Mouse (Mus musculus) olfactory bulb, adult 2 months (tissue): ENCODE measurements around the gene Pskh1. TPM values are rescaled to one million over a fixed set of nuclear protein-coding genes. Genes with fewer than 3 reads are reported as not detected.

Source experiments
- H3K27ac ChIP-seq: fragments of 200-500 bp; 2 replicates; pipeline ENCODE4 v1.5.1; 2012; ENCODE audit warnings: low read depth, low read length; ENCODE audit not compliant: insufficient read depth
- H3K4me1 ChIP-seq: fragments of 200-500 bp; 2 replicates; pipeline ENCODE4 v1.6.1; 2012; ENCODE audit warnings: low read length; ENCODE audit not compliant: control insufficient read depth, insufficient read depth
- H3K4me3 ChIP-seq: fragments of 200-500 bp; 2 replicates; pipeline ENCODE4 v1.5.1; 2012; ENCODE audit warnings: mild to moderate bottlenecking, low read depth, low read length, moderate library complexity; ENCODE audit not compliant: insufficient read depth
- CTCF ChIP-seq: fragments of 200-500 bp; IDR thresholded peaks from 2 replicates; pipeline ENCODE4 v1.5.1; 2012; ENCODE audit warnings: low read depth, mild to moderate bottlenecking, low read length, moderate library complexity; ENCODE audit not compliant: insufficient read depth
- POLR2A ChIP-seq: fragments of 200-500 bp; IDR thresholded peaks from 2 replicates; pipeline ENCODE4 v1.6.1; 2012; ENCODE audit warnings: mild to moderate bottlenecking, low read depth, low read length, moderate library complexity; ENCODE audit not compliant: insufficient read depth
- WGBS: fragments of 180-500 bp; shearing (Covaris S2); methylation state at CpG from one replicate; pipeline ENCODE4 v1.1.7; 2018; 5-methylcytosine and 5-hydroxymethylcytosine counted together
- polyA plus RNA-seq: library from polyadenylated mRNA; stranded (reverse); fragments of >200 nt; gene quantifications from 2 replicates; pipeline ENCODE4 v1.2.4, GENCODE M21; 2012; ENCODE audit warnings: low replicate concordance; ENCODE audit not compliant: missing spikeins, insufficient read depth, insufficient read length

The Pskh1 gene
- polyA plus RNA-seq, 1 experiment, result not detected

DNA sequence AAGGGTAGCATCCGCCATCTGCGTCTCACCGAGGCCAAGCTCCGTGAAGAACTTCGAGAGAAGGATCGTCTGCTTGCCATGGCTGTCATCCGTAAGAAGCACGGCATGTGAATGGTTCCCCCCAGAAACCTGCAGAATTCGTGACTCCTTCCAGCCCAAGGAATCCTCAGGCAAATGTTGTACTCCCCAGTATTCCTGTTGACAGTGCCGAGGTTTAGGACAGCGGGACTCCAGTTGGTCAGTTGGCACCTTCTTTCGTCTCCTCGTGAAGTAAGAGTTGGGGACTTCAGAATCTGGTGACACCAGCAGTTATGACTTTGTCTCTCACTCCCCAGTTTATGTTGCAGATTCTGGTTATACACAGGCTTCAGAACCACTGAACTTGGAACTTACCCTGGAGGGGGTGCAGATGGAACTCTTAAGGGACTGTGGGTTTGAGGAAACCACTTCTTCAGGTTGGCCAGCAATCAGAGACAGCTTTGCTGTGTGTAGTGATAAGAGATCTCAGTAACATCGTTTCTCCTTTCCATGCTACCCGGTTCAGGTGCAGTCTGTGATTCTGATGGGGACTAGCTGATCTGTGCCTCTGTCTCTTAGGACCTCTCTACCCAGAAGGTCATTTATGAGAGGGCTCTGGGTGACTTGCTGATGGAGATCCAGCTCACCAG is 43.9 kb upstream of the Pskh1 start:
- H3K27ac ChIP-seq, result peak overlapping the region; percentile 98
- whole genome bisulfite sequencing, result 11% methylated on average over 15 of the region's 15 CpGs
- peaks cover 9% of the 10 kb centered on the region for H3K4me1 ChIP-seq
- no peak for TF ChIP-seq POLR2A
- TF ChIP-seq CTCF, result no peak
- peak overlapping the region; percentile 67 for H3K4me3 ChIP-seq

GRCm38 (mm10) chr8:105858495-105858894 is 41.7 kb upstream of the Pskh1 start:
- no peak for TF ChIP-seq POLR2A
- no peak for TF ChIP-seq CTCF
- WGBS, result 84% methylated on average over 5 of the region's 5 CpGs
- H3K4me1 ChIP-seq, result peaks cover 9% of the 10 kb centered on the region
- H3K27ac ChIP-seq, result no peak overlapping the region
- H3K4me3 ChIP-seq, result no peak overlapping the region

DNA sequence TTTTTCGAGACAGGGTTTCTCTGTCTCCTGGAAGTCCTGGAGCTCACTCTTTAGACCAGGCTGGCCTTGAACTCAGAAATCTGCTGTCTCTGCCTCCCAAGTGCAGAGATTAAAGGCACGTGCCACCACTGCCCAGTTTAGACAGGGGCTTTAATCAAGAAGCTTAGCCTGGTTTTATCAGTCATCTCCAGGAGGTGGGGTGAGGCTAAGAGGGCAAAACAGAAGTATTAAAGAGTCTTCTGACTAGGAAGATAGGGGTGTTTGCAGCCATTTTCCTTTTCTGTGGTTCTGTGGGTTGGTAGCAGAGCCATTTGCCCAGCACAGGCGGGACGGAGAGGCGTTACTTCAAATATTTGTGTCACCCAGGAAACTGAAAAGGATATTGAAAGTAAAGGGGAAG is 40.9 kb upstream of the Pskh1 start:
- Histone ChIP-seq H3K4me3 (no peak overlapping the region), H3K4me1 (peaks cover 8% of the 10 kb centered on the region)

GRCm38 (mm10) chr8:105860143-105860981 is 39.9 kb upstream of the Pskh1 start, which contains the start of gene Nutf2:
Nutf2 (plus strand) TSS chr8:105860580.
- under 1% methylated on average over 59 of the region's 59 CpGs for WGBS
- H3K27ac ChIP-seq, result peak within 1 kb of the TSS; percentile 56
- peak within 1 kb of the TSS; percentile 83 for H3K4me3 ChIP-seq
- peaks cover 7% of the 10 kb centered on the region for H3K4me1 ChIP-seq
- peak; percentile 56; the same call in 1 of the 2 replicates for TF ChIP-seq POLR2A
- no peak for TF ChIP-seq CTCF

More for the DNA sequence above, 40.9 kb upstream of the Pskh1 start:
- no peak overlapping the region for H3K27ac ChIP-seq
- 72% methylated on average over 5 of the region's 5 CpGs for WGBS
- TF ChIP-seq POLR2A, result no peak
- TF ChIP-seq CTCF, result no peak

DNA sequence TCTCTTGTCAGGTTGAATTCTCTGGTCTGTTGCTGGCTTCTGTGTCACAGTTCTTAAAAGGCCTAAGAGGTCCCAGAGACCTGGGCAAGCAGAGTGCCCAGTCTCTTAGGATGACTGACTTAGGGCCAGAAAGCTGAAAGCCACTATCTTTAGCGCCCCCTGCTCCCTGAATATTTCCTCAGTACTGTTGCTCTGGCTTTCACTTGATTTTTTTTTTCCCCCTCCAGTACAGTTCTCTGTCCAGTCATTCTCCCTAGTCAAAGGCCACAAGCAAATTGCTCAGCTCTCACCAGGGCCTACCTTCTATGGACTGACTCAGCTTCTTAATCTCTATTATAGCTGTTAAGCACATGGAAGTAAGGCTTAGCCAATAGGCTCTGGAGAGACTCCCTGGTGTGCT is 38.3 kb upstream of the Pskh1 start:
- Histone ChIP-seq H3K4me3 (no peak overlapping the region), H3K27ac (no peak overlapping the region), H3K4me1 (peaks cover 3% of the 10 kb centered on the region; the same call in 1 of the 2 replicates)
- TF ChIP-seq POLR2A, result no peak
- no peak for TF ChIP-seq CTCF
- 6% methylated on average over 1 of the region's 1 CpGs for WGBS

DNA sequence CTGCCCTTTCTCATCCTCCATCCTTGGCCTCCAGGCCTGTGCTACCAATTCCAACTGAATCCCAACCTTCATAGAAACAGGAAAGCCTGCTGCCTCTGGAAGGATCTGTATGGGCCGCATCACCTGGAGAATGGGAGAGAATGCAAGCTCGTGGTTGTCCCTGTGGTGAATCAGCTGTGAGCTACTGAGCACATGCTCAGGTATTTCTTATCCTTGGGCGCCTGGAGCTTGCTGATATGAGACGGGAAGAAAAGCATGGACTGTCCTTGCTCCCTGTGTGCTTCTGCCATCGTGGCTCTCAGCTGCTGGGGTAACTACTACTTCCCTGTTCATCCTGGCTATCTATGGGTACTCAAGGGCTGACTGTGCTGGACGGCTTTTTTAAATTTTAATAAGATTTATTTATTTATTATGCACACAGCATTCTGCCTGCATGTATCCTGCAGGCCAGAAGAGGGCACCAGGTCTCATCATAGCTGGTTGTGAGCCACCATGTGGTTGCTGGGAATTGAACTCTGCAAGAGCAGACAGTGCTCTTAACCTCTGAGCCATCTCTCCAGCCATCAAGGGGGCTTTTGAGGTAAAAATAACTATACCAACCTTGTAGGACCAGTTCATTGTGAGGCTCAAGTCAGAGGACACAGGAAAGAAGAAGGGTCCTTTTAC is 33.7 kb upstream of the Pskh1 start:
- no peak overlapping the region for H3K27ac ChIP-seq
- H3K4me1 ChIP-seq, result no peaks in the 10 kb centered on the region
- TF ChIP-seq POLR2A (no peak), CTCF (no peak)
- no peak overlapping the region for H3K4me3 ChIP-seq
- 90% methylated on average over 6 of the region's 6 CpGs for WGBS

GRCm38 (mm10) chr8:105874301-105874700 is 25.9 kb upstream of the Pskh1 start:
- Histone ChIP-seq H3K27ac (peak overlapping the region; percentile 83), H3K4me3 (no peak overlapping the region), H3K4me1 (0 out of 2 replicates have a peak, but pooled peaks cover 4% of the 10 kb centered on the region)
- WGBS, result 44% methylated on average over 6 of the region's 6 CpGs
- TF ChIP-seq POLR2A, result no peak
- TF ChIP-seq CTCF, result no peak

DNA sequence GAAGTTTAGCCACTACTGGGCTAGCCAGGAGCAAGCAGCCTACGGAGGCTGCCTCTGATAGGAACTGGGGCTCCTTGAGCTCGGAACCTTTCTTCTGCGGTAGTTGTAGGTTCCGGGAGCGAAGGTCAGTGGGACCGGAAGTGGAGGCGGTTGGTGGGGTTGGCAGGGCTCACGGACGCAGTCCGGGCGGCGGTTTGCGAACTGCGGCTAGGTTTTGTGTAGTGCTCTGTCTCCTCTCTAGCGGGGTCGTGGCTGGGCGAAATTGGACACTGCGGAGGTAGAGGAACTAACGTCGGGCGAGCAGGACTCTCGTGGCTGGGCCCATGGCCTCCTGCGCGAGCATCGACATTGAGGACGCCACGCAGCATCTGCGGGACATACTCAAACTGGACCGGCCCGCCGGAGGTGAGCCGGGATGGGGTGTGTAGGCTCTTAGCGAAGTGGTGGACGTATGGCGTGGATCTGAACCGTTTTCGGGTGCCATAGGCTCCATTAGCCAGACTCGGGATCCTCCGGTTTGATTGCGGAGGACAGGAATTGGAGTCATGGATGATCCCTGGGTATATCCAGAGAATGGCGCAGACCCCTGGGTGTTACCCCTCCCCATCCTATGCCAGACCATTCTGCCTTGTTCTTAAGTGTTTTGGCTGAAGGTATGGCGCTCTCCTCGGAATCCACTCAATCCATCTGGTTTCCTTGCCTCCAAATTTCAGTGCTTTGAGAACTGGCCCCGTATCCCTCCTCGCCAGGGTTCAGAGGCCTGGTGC is 19.3 kb upstream of the Pskh1 start, which contains the start of gene Edc4:
Gene Edc4, plus strand, starts transcription at position 128 of the 767 bp plus-strand sequence.
- H3K27ac ChIP-seq, result peak within 1 kb of the TSS; percentile 17; the same call in 1 of the 2 replicates
- under 1% methylated on average over 45 of the region's 45 CpGs for WGBS

More for the DNA sequence above, 19.3 kb upstream of the Pskh1 start, which contains the start of gene Edc4:
- peak within 1 kb of the TSS; percentile 85 for H3K4me3 ChIP-seq
- H3K4me1 ChIP-seq, result peaks cover 3% of the 10 kb centered on the region
- TF ChIP-seq CTCF, result no peak
- TF ChIP-seq POLR2A, result peak; percentile 71
